Mouse (Mus musculus) regulatory T cell (primary cell): ENCODE data around the gene Gale.
"Not testable (repeated sequence)": the region's sequence is repeated elsewhere in the genome, so short reads cannot be mapped to it uniquely, and the experiment has no call there.

Experiments
- in situ Hi-C: fragments of 300-600 bp; cut with MboI, MseI; formaldehyde crosslinking; loops from one replicate; pipeline ENCODE4 v1.15.1; 2025; ENCODE audit warnings: high pct_unique_total_duplicates

Gene Gale

DNA sequence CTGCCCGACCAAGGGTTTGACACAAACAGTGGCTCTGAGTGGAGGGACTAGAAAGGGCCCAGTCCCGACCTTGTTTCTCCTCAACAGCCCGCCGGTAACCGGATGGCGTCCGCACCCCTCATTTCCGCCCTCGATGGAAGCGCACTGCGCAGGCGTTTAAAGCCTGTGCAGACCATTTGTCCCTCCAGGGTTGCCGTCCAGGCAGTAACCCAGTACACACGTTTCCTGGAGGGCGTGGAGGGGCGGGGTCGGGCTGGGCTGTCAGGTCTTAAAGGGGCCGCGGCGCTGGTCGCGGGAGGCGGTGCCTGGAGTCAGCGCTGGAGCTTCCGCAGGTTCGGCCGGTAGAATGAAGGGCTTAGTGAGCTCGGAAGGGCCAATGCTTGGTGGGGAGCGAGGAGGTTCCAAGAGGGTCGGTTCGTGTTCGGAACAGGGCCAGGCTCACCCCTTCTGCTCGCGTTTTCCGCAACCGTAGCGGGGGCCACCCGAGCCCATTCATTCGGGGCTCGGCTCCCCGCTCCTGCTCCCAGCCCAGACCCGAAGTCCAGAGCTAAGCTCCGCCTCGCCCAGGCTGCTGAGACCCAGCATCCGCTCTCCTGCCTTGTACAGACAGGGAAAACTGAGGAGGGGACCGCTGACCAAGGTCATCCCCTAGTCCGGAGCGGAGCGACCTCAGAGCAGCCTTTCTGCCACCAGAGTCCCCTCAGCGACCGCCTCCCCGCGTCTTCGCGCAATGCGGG lies at the start of gene Gale:
Gale (plus strand) TSS at position 271 of the 737 bp plus-strand sequence.
- in situ Hi-C loops, result no loop called here

- in situ Hi-C loops, result loop anchor here (10.0 kb wide), 1 partner anchor 1264 kb away; no protein-coding TSS in a partner anchor
These were observed 44.8 kb upstream of the Gale start for GRCm38 (mm10) chr4:135918635-135919279.

DNA sequence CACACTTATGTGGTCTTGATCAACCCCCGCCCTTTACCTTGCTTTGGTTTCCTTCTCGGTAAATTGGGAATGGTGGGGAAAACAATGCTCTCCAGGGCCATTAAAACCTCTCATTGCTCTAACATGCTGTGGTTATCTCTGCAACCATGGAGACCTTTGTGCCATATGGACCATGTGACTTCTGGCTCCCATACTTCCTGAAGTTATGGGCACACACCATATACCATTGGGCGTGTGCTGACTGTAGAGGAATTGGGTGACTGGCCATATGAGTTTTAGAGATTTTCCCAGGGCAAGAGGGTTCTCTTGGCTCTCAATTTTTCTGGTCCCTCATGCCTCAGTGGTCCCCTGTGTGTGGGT lies 44.3 kb upstream of the Gale start:
- in situ Hi-C loops, result loop anchor here (10.0 kb wide), 1 partner anchor 1264 kb away; no protein-coding TSS in a partner anchor

DNA sequence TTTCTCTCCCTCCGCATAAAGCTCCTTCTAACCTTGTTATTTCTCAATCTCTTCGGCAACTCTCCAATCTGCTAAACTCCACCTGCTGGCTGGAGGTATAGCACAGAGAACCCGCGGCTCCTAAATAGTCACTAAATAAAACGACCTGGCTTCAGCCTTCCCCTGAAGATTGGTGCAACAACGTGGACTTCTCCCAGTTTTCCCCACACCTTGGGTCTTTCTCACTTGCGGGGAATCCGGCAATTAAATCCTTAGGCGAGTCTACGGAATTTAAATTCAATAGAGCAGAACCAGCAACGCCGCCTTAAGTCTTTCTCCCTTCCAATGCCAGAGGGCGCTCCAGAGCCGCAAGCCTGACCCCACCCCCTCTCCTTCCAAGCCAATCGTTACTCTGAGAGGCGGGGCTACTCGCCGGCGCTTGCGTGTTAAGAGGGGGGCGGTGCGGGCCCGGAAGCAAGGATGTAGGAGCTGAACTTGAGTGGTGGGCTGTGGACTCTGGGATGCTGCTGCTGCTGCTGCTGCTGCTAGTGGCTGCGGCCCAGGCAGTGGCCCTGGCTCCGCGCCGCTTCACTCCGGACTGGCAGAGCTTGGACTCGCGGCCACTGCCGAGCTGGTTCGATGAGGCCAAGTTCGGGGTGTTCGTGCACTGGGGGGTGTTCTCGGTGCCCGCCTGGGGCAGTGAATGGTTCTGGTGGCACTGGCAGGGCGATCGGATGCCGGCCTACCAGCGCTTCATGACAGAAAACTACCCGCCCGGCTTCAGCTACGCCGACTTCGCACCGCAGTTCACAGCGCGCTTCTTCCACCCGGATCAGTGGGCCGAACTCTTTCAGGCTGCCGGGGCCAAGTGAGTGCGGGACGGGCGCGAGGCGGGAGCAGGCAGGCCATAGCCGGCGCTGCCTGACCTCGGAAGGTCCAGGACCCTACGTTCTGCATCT lies 43.0 kb upstream of the Gale start, which contains the start of gene Fuca1:
Fuca1 (plus strand) TSS at position 432 of the 938 bp plus-strand sequence.
- in situ Hi-C loops, result no loop called here

DNA sequence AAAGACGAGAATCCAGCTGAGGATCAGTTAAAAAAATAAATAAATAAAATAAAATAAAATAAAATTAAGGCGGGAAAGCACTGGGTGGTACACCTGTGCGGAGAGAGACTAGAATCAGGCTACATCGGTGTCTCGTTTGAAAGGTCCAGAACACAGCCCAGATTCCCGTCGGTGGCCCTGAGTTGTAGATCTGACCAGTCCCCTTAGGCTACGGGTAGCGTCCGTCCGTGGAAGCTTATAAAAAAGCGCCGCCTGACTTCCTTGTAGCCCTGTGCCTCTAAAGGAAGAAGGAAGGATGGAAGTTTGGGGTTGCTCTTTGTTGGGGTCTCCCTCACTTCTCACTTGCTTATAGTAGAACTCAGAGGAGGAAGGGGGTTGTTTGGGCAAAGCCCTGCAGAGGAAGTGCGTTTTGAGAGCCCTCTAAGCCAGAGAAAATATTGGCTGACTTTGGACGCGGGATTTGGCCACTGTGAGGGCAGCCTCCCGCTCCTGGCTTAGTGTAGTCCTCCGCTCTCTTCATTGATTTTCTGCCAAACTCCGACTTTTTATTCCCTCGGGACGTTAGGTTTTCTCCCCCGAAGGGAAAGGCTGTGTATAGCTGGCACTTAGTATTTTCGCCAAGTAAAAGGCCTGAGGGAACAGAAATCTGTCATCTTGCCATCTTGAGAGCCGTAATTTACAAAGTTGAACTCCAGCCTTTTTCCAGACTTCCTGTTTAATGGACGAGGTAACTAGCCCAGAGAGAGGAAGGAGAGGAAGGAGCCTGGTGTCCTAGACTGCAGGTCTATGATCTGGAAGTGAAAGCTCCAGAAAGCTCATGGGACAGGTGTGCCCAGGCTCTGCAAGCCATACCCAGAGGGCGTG lies 42.0 kb upstream of the Gale start:
- in situ Hi-C loops, result no loop called here

DNA sequence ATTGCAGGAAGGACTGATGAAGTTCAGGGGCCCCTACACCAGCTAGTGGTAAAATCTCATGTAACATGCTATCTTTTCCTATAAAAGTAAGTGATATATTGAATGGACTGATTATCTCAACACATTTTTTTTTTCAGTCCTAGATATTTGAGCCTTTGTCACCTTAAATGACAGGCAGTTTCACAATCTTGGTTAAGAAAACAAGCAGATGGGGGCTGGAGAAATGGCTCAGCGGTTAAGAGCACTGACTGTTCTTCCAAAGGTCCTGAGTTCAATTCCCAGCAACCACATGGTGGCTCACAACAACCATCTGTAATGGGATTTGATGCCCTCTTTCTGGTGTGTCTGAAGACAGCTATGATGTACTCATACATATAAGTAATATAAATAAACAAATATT lies 41.3 kb upstream of the Gale start:
- in situ Hi-C loops, result no loop called here

DNA sequence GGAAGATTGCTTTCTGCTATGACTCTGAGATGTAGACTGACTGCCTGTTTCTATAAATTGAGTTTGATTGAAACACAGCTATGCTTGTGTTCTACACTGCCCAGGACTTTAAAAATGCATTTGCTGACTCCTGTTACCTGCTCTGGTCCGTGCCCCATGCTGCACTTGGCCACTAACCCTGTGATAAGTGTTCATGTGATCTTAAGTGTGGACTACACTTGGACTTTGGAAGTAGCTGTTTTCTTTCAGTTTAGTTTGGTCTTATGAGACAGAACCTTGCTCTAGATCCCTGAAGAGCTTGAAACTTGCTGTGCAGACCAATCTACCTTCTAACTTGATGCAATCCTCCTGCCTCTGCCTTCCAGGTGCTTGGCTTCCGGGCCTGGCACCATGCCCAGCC lies 39.1 kb upstream of the Gale start:
- in situ Hi-C loops, result no loop called here

- in situ Hi-C loops, result loop anchor here (5.0 kb wide), 1 partner anchor 108 kb away; no protein-coding TSS in a partner anchor
These were observed 38.2 kb upstream of the Gale start for GRCm38 (mm10) chr4:135925341-135925740.

DNA sequence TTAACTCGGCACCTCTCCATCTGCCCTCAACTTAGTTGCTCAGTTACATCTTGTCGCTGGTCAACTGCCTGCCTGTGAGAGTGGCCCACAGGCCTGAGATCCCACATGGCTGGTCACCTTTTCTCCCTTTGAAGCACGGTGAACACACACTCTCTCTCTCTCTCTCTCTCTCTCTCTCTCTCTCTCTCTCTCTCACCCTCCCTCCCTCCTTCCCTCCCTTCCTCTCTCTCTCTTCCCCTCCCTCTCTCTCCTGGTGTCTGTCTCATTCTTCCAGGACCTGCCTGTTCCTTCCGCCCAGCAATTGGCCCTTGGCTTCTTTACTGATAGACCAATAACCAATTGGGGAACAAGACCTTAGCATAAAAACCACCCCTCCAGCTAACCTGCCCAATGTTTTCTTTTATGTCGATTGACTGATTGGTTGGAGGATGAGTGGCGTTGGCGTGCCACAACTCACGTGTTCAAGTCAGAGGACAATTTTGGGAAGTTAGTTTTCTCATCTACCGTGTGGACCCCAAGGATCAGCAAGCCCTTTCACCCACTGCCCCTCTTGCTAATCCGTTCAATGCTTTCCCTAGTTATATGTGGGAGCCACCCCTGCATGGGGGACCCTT lies 37.2 kb upstream of the Gale start:
- in situ Hi-C loops, result loop anchor here (5.0 kb wide), 1 partner anchor 109 kb away; no protein-coding TSS in a partner anchor

- in situ Hi-C loops, result loop anchor here (5.0 kb wide), 1 partner anchor 110 kb away; no protein-coding TSS in a partner anchor
These were observed 36.7 kb upstream of the Gale start for GRCm38 (mm10) chr4:135926861-135927260.

GRCm38 (mm10) chr4:135928376-135928775 lies 35.2 kb upstream of the Gale start:
- in situ Hi-C loops, result loop anchor here (5.0 kb wide), 1 partner anchor 111 kb away; no protein-coding TSS in a partner anchor

DNA sequence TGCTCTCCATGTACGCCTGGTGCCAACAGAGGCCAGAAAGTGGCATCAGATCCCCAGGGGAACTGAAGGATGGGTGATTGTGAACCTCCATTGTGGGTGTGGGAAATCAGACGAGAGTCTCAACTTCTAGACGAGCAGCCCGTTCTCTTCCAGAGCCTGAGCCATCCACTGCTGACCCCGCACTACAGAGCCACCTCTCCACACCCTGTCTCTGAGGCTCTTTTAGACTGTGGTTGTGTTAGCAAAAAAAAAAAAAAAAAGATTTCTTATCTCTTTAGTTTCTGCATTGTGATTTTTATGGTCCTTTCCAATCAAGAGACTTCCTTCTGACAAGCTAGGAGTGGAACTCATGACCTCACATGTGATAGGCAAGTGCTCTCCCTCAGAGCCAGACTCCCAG lies 34.1 kb upstream of the Gale start:
- in situ Hi-C loops, result loop anchor here (5.0 kb wide), 1 partner anchor 112 kb away; no protein-coding TSS in a partner anchor

- in situ Hi-C loops, result loop anchor here (5.0 kb wide), 1 partner anchor 113 kb away; no protein-coding TSS in a partner anchor
These were observed 33.7 kb upstream of the Gale start for GRCm38 (mm10) chr4:135929828-135930227.

- in situ Hi-C loops, result no loop called here
These were observed 33.3 kb upstream of the Gale start for GRCm38 (mm10) chr4:135930239-135930638.

GRCm38 (mm10) chr4:135931832-135932231 lies 31.7 kb upstream of the Gale start:
- in situ Hi-C loops, result no loop called here

DNA sequence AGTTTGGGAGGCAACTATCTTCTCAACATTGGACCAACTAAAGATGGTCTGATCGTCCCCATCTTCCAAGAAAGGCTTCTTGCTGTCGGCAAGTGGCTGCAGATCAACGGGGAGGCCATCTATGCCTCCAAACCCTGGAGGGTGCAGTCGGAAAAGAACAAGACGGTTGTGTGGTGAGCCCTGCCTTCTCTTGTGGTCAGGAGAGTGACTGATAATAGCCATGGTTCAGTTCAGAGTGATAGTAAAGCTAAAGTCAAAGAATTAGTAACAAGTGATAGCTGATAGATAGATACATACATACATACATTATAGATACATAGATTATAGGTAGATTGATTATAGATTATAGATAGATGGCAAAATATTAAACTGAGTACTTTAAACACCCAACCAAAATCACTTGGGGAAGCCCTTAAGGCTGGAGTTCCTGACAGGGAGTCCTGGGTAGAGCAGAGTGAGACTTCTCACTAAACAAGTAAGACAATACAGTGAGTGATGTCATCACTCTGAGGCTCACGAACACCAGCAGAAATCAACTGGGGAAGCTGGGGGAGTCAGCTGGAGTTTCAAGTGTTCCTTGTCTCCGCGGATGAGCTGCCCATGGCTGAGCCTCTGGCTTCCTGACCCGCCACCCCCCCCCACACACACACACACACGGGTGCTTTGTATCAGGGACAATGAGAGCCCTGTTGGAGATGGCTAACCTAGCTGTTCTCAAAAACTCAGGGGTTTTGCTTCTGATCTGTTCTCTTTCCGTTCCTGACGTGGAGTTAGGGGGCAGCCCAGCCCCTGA lies 28.6 kb upstream of the Gale start:
- in situ Hi-C loops, result loop anchor here (5.0 kb wide), 2 partner anchors 48 to 93 kb away; no protein-coding TSS in a partner anchor

DNA sequence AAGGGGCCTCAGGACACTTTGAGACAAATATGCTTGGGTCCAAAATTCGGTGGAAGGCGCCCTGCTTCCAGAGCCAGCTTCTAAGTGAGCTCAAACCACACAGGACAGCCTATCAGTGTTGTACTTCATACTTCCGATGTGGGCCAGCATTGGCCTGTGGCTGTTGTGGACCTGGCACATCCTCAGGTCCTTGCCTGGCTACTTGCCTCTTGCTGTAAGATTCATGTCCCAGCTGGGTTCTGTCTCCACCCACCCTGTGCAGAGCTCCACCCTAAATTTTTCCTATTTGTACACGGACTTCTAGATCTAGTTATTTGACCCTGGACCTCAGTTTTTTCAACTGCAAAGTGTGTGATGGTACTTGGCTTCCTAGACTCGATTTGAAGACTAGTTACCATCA lies 28.0 kb upstream of the Gale start:
- in situ Hi-C loops, result loop anchor here (5.0 kb wide), 2 partner anchors 48 to 93 kb away; no protein-coding TSS in a partner anchor

DNA sequence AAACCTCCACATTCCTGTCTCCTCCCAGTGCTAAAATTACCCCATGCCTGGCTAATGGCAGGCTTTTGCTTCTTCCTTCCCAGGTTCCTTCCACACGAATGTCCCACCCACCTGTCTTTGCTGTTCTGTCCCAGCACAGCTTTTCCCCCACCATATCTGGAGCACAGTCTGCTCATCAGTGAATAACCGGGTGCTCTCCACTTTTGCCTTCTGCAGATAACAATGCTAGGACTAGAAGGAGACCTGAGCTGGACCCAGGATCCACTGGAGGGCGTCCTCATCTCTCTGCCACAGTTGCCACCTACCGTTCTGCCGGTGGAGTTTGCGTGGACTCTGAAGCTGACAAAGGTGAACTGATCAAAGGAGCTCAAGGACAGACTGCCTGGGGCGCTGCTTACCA lies 24.7 kb upstream of the Gale start:
- in situ Hi-C loops, result loop anchor here (5.0 kb wide), 2 partner anchors 52 to 97 kb away; no protein-coding TSS in a partner anchor

- in situ Hi-C loops, result not testable (repeated sequence)
These were observed 22.5 kb upstream of the Gale start for GRCm38 (mm10) chr4:135941026-135941425.
